Mouse (Mus musculus): Measurements from ENCODE around the gene H2afy2.

The H2afy2 gene

DNA sequence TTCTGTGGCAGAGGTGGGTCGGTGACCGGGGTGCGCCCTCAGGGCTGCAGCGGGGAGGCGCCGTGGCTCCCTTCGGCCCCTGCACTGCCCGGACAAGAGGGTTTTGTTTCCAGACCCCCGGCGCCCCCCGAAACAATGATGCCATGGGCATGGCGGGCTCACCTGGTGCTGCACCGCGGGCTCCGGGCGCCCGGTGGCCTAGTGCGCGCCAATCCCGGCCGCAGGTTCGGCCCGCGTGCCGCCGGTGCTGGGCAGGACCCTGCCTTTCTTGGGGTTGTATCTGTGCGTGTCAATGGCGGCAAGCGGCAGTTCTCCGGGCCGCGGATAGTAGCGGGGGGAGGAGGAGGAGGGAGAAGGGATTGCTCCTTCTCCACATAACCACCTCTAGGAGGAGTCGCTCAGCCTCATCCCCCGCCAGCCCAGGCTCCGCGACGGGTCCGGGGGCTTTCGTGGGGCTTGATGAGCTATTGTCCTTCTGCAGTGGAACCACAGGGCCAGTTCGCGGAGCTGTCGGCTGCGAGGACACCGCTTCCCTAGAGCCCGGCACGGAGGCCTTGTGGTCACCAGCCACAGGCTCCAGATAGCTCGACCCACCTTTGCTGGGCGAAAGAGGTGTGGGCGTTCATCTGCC, at the start of gene H2afy2:
Gene H2afy2 (minus strand): TSS at position 527 of the 631 bp plus-strand sequence.
- DNase-seq (ENCODE audit: low read depth, low spot score) = peak; percentile 78

DNA sequence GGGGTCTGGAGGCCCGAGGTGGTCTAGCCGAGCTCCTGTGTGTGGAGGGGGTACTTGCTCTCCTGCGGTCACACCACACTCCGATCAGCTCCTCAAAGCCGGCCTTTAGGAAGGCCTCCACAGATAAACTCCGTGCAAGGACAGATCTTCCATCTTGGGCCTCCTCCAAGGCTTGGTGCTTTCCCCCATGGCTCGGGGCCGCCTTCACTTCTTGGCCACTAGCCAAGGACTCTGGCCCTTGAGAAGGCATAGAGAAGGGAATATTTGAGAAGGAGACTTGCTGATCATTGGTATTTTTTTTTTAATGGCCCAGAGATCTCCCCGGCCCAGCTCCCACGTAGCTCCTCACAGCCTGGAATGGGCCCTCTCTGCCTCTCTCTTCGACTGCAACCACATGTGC, 48.8 kb upstream of the H2afy2 start:
- DNase-seq (ENCODE audit: low read depth, low spot score) = no peak

GRCm38 (mm10) chr10:61831741-61832140, 47.8 kb upstream of the H2afy2 start:
- DNase-seq (ENCODE audit: low read depth, low spot score) = no peak

- no peak for DNase-seq (ENCODE audit: low read depth, low spot score)
These were observed 47.3 kb upstream of the H2afy2 start for GRCm38 (mm10) chr10:61831251-61831650.

DNA sequence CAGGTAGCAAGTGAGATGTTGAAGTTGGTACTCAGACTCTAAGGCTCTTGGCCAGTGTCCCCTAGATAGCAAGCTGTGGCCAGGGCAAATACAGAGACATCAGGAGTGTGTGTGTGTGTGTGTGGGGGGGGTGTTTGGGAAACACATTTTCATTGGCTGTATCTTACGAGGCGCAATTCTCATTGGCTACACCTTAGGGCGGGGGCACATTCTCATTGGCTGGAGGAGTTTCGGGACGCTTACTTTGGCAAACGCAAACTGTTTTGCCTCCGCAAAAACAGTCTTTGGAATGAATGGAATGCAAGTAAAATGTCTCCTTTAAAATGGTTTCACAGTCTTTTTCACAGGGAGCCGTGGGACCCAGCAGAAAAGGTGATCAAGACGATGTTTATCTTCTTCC, 46.9 kb upstream of the H2afy2 start:
- DNase-seq (ENCODE audit: low read depth, low spot score) = no peak

DNA sequence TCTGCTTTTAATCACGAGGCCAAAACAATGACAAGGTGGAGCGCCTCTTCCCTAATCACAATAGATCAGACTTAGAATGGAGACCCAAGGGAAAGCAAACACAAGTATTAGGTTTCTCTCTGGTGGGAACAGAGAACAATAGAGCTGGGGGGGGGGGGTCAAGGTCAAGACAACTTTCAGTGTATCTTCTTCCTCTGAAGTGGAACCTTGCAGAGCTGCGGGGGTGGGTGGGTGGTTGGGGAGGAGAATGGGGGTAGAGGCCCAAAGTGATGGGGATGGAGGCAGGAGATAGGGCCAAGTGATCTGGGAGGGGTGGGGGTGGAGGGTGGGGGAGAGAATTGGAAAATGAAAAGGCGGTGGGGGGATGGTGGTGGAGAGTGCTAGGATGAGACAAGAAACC, 45.1 kb upstream of the H2afy2 start:
- DNase-seq (ENCODE audit: low read depth, low spot score) = no peak

- DNase-seq (ENCODE audit: low read depth, low spot score) = no peak
These were observed 44.3 kb upstream of the H2afy2 start for GRCm38 (mm10) chr10:61827950-61828936.

GRCm38 (mm10) chr10:61826753-61827435, 42.9 kb upstream of the H2afy2 start:
- no peak for DNase-seq (ENCODE audit: low read depth, low spot score)

GRCm38 (mm10) chr10:61825979-61826752, 42.2 kb upstream of the H2afy2 start:
- DNase-seq (ENCODE audit: low read depth, low spot score) = no peak

DNA sequence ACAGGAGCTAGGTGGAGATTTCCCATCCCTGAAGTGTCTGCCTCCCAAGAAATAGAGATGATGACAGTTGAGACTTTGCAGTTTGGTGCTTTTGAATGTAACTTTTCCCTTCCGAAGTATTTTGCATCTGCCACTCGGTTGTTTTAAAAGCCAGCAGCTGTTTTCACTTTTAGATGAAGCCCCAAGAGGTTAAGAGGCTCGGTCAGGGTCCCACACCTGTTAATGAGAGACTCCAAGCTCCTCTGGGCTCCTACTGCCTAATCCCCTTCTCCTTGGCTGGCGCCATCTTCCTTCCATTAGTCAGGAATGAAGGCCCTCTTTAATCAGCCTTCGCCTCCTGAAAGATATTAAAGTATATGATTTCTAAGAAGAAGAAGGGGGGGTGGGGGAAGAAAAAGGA, 41.6 kb upstream of the H2afy2 start:
- DNase-seq (ENCODE audit: low read depth, low spot score) = no peak

DNA sequence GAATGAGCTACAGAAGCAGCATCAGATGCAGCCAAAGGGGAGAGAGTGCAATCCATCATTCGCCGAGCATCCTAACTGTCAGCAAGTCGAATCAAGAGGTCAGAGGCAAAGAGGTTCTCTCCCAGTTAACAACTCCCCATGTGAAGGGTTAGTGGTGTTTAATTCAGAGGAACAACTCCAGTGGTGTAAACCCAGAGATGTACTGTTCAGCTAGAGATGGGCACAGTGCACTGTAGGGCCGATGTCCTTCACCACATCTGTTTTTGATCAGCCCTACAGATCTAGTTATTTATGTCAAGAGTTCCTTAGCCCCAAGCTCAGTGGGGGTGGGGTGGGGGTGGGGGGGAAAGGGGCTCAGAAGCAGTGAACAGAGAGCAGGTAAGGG, 39.8 kb upstream of the H2afy2 start:
- DNase-seq (ENCODE audit: low read depth, low spot score) = no peak

DNA sequence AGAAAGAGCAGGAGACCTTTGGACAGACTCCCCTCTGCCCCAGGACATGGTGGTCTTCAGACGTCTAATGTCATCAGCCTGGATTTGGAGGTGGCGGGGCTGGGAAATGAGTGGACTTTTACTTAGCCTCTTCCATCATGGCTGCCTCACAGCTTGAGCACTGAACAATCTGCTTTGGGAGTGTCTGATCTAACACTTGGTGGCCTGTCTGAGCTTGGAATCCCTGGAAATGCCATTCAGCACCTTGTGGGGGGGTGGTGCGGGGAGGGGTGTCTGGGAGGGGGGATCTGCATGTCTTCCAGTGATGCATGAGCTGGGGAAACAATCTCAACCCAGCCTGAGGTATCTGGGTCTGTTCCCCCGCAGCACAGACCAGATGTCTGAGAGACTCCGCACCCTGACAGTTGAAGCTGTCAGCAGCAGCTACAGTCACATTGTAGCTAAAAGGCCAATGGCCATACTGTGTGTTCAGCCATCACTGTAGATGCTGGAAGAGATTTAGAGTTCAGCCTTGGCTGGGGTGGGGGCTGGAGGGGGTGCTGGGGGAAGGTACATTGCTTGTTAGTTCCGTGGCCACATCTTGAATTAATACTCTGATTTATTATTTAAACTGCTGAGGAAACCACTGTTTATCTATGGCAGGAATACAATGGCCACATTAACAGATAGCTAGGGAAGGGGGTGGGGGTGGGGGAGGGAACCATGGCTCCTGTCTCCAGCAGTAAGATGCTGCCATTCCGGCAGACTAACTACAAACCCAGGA, 39.2 kb upstream of the H2afy2 start:
- DNase-seq (ENCODE audit: low read depth, low spot score) = no peak

DNA sequence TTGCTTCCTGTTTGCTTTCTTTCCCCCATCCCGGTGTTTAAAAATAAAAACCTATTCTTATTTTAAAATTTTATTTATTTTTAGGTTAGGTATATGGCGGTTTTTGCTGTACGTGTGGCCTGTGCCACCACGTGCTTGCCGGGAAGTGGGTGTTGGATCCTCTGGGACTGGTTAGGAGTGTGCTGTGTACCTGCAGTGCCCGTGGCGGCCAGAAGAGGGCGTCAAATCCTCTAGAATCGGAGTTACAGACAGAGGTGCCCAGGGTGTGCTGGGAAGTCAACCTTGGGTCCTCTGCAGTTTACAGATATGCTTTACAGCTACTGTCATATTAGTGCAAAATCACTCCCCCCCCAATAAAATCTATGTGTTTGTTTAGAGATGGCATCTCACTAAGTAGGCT, 36.1 kb upstream of the H2afy2 start:
- no peak for DNase-seq (ENCODE audit: low read depth, low spot score)

- no peak for DNase-seq (ENCODE audit: low read depth, low spot score)
These were observed 28.0 kb upstream of the H2afy2 start for GRCm38 (mm10) chr10:61811987-61812386.

- DNase-seq (ENCODE audit: low read depth, low spot score) = peak; percentile 40
These were observed 14.2 kb upstream of the H2afy2 start for GRCm38 (mm10) chr10:61798133-61798576.

GRCm38 (mm10) chr10:61795458-61795857, 11.5 kb upstream of the H2afy2 start:
- no peak for DNase-seq (ENCODE audit: low read depth, low spot score)

GRCm38 (mm10) chr10:61794971-61795370, 11.0 kb upstream of the H2afy2 start:
- DNase-seq (ENCODE audit: low read depth, low spot score) = no peak

- DNase-seq (ENCODE audit: low read depth, low spot score) = no peak
These were observed 9.1 kb upstream of the H2afy2 start for GRCm38 (mm10) chr10:61793015-61793414.

GRCm38 (mm10) chr10:61788499-61788898, 4.6 kb upstream of the H2afy2 start:
- DNase-seq (ENCODE audit: low read depth, low spot score) = no peak

DNA sequence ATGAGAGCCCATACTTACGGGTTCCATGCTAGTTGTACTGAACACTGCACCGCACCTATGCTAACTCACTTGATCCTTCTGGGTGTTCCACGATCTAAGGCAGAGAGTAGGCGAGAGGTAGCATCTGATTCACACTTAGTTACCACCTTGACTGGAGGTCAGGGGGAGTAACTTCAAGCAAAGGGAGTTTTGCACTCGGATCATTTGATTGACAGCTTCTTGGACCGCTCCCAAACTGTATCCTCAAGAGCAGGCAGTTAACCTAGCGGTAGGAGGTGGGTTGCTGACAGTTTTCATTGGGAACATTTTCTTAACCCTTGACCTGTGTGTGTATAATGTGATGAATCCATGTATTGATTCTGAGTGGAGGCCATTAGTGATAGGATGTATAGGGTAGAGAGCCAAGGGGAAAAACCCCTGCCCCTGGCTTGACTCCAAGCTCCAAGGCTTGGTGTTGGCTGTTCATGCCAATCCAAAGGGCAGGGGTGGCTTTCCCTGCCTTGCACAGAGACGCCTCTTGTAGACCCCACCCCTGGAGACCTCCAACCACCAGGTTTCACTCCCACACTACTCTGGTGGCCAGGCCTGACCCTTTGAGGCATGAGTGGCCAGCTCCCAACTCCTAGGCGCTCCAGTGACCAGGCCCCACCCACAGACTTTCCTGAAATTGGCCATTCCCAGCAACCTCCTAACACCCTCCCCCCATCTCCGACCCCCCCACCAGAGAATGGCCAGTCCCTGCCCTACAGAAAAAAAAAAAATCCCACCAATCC, 3.8 kb upstream of the H2afy2 start:
- DNase-seq (ENCODE audit: low read depth, low spot score) = no peak

All from brain, embryonic 18.5 days (tissue).